7 mouse cellular contexts compared by ENCODE assay signal in the genomic region with DNA sequence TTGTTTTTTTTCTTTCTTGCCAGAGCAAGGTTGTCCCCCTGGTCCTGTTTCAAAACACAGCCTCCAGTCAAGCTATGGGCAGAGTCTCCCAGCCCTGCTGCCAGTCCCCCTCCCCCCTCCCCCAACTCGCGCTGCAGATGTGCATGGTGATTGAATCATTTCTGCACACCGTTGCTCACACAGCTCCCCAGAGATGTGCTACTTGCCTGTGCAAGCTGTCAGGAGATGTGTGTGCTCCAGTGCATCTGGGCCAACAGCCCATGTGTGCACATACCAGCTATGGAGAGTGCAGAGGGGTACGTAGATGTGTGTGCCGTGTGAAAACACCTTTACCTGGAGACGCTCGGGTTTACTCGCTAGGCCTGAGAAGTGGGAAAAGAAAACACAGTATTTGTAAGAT.
A peak's percentile ranks its signal among the peaks of the same experiment; 100 is the strongest.
DNase-seq lines count a peak whose midpoint lies in the region; ATAC-seq and TF ChIP-seq lines count a peak whose summit lies in the region.

No protein-coding gene starts in this region.

- H3K9ac ChIP-seq in kidney, postnatal 0 days (ENCODE audit: low read depth, low read length), result no peak overlapping the region
- H3K9ac ChIP-seq in forebrain, embryonic 13.5 days, result 0 out of 2 replicates have a peak overlapping the region, but pooled peaks have one; percentile 36
- H3K9ac ChIP-seq in hindbrain, embryonic 13.5 days, result peak overlapping the region; percentile 35; the same call in 1 of the 2 replicates
- peak overlapping the region; percentile 43; the same call in 1 of the 2 replicates for H3K9ac ChIP-seq in neural tube, embryonic 13.5 days

- H3K9me3 ChIP-seq in kidney, postnatal 0 days (replicated peaks; ENCODE audit: low read length), result no peaks in the 10 kb centered on the region
- no peaks in the 10 kb centered on the region for H3K9me3 ChIP-seq in forebrain, embryonic 13.5 days (replicated peaks)
- no peaks in the 10 kb centered on the region for H3K9me3 ChIP-seq in hindbrain, embryonic 13.5 days
- no peaks in the 10 kb centered on the region for H3K9me3 ChIP-seq in neural tube, embryonic 13.5 days

- 59% methylated on average over 8 of the region's 8 CpGs for WGBS in kidney, postnatal 0 days
- WGBS in forebrain, embryonic 13.5 days, result 55% methylated on average over 8 of the region's 8 CpGs
- WGBS in hindbrain, embryonic 13.5 days, result 40% methylated on average over 8 of the region's 8 CpGs
- 50% methylated on average over 8 of the region's 8 CpGs for WGBS in neural tube, embryonic 13.5 days

- ATAC-seq in kidney, postnatal 0 days (replicated peaks; ENCODE audit: low FRiP score, low read depth), result no peak
- ATAC-seq in forebrain, embryonic 13.5 days, result no peak
- peak; percentile 52; the same call in 1 of the 2 replicates for ATAC-seq in hindbrain, embryonic 13.5 days (ENCODE audit: low FRiP score)
- ATAC-seq in neural tube, embryonic 13.5 days (ENCODE audit: low read depth), result peak; percentile 63
- no peak for ATAC-seq in cerebellum, adult (ENCODE audit: insufficient number of reproducible peaks, low FRiP score, low TSS enrichment)

- H3K36me3 ChIP-seq in kidney, postnatal 0 days (ENCODE audit: insufficient read depth, low read length), result 0 out of 2 replicates have a peak, but pooled peaks cover 3% of the 10 kb centered on the region
- peaks cover 34% of the 10 kb centered on the region for H3K36me3 ChIP-seq in forebrain, embryonic 13.5 days (ENCODE audit: poor library complexity, severe bottlenecking)
- peaks cover 10% of the 10 kb centered on the region; the same call in 1 of the 2 replicates for H3K36me3 ChIP-seq in hindbrain, embryonic 13.5 days
- no peaks in the 10 kb centered on the region for H3K36me3 ChIP-seq in neural tube, embryonic 13.5 days

- TF ChIP-seq CTCF in kidney, postnatal 0 days (IDR thresholded peaks at IDR 0.05; ENCODE audit: low read depth), result no peak

- H3K27me3 ChIP-seq in kidney, postnatal 0 days (ENCODE audit: insufficient read depth, low read length), result no peaks in the 10 kb centered on the region
- no peaks in the 10 kb centered on the region for H3K27me3 ChIP-seq in forebrain, embryonic 13.5 days
- H3K27me3 ChIP-seq in hindbrain, embryonic 13.5 days, result no peaks in the 10 kb centered on the region
- H3K27me3 ChIP-seq in neural tube, embryonic 13.5 days, result no peaks in the 10 kb centered on the region

- 0 out of 2 replicates have a peak overlapping the region, but pooled peaks have one; percentile 54 for H3K27ac ChIP-seq in kidney, postnatal 0 days
- peak overlapping the region; percentile 79 for H3K27ac ChIP-seq in forebrain, embryonic 13.5 days
- H3K27ac ChIP-seq in hindbrain, embryonic 13.5 days, result peak overlapping the region; percentile 85
- H3K27ac ChIP-seq in neural tube, embryonic 13.5 days (replicated peaks), result peak overlapping the region; percentile 85

- no peak overlapping the region for H3K4me3 ChIP-seq in kidney, postnatal 0 days (replicated peaks; ENCODE audit: low read depth, low read length)
- no peak overlapping the region for H3K4me3 ChIP-seq in forebrain, embryonic 13.5 days
- H3K4me3 ChIP-seq in hindbrain, embryonic 13.5 days, result no peak overlapping the region
- no peak overlapping the region for H3K4me3 ChIP-seq in neural tube, embryonic 13.5 days

- no peak overlapping the region for H3K4me2 ChIP-seq in kidney, postnatal 0 days (ENCODE audit: low read length)
- no peak overlapping the region for H3K4me2 ChIP-seq in forebrain, embryonic 13.5 days
- 0 out of 2 replicates have a peak overlapping the region, but pooled peaks have one; percentile 4 for H3K4me2 ChIP-seq in hindbrain, embryonic 13.5 days
- no peak overlapping the region for H3K4me2 ChIP-seq in neural tube, embryonic 13.5 days

- DNase-seq in kidney, postnatal 0 days (ENCODE audit: low spot score), result no peak
- DNase-seq in kidney, postnatal 14 days, result no peak
- DNase-seq in embryo, embryonic 11 days, result no peak

- H3K4me1 ChIP-seq in kidney, postnatal 0 days (replicated peaks; ENCODE audit: insufficient read depth, low read length), result peaks cover 25% of the 10 kb centered on the region
- peaks cover 43% of the 10 kb centered on the region for H3K4me1 ChIP-seq in forebrain, embryonic 13.5 days
- peaks cover 58% of the 10 kb centered on the region for H3K4me1 ChIP-seq in hindbrain, embryonic 13.5 days (replicated peaks)
- peaks cover 55% of the 10 kb centered on the region for H3K4me1 ChIP-seq in neural tube, embryonic 13.5 days (replicated peaks)

Comparison
In these comparisons a context has a peak if more than half of its experiments do, and no peak if none do; other contexts are left out.
1. ATAC-seq: peak in hindbrain, embryonic 13.5 days (single experiment) and neural tube, embryonic 13.5 days (single experiment); none in kidney, postnatal 0 days (single experiment), forebrain, embryonic 13.5 days (single experiment) and cerebellum, adult (single experiment).
2. Peak in every context shown above with its lines, with median percentiles within 50 percentile points of each other: H3K27ac ChIP-seq.